Mouse (Mus musculus) ES-Bruce4 (cell line): ENCODE results near the gene Qsox1.

Source experiments
- CTCF ChIP-seq: IDR thresholded peaks from one replicate; pipeline ENCODE4 v1.8.1; 2011; ENCODE audit warnings: low read depth, low read length
- POLR2A ChIP-seq: IDR thresholded peaks from one replicate; pipeline ENCODE4 v1.8.1; 2011; ENCODE audit warnings: low read length; ENCODE audit not compliant: insufficient read depth

GRCm38 (mm10) chr1:155835667-155836066, 23.0 kb upstream of the Qsox1 start:
- no peak for TF ChIP-seq CTCF
- TF ChIP-seq POLR2A: no peak
